Mouse (Mus musculus): ENCODE measurements around the gene Gm904. TPM values are rescaled to one million over a fixed set of nuclear protein-coding genes. Genes with fewer than 3 reads are reported as not detected.

The Gm904 gene
- not detected in 2 replicates for polyA plus RNA-seq (2012; ENCODE audit: low replicate concordance)

GRCm38 (mm10) chr13:50642928-50643327, at the start of gene Gm904:
Gm904 (plus strand) TSS chr13:50643228.

Other genes starting within 250 kb of the Gm904 start
- gene Fbxw17, start 225.4 kb upstream of the Gm904 start, polyA plus RNA-seq (2012; ENCODE audit: low replicate concordance) = 0.91 and 1.5 TPM in 2 replicates
- gene Gm47429, start 199.3 kb upstream of the Gm904 start, polyA plus RNA-seq (2012; ENCODE audit: low replicate concordance) = not detected in 2 replicates
- not detected in 2 replicates for gene Nutm2, start 175.9 kb upstream of the Gm904 start, polyA plus RNA-seq (2012; ENCODE audit: low replicate concordance)
- not detected in 2 replicates for gene Gm8765, start 55.1 kb downstream of the Gm904 start, polyA plus RNA-seq (2012; ENCODE audit: low replicate concordance)